Mouse (Mus musculus) cerebellum, adult 11 months (tissue): ENCODE results near the gene Lao1.
A peak's percentile ranks its signal among the peaks of the same experiment; 100 is the strongest.
"Not testable (repeated sequence)": the region's sequence is repeated elsewhere in the genome, so short reads cannot be mapped to it uniquely, and the experiment has no call there.

Source experiments
- DNase-seq: peaks from one replicate; pipeline ENCODE4 v3.0.0; 2022

The Lao1 gene

DNA sequence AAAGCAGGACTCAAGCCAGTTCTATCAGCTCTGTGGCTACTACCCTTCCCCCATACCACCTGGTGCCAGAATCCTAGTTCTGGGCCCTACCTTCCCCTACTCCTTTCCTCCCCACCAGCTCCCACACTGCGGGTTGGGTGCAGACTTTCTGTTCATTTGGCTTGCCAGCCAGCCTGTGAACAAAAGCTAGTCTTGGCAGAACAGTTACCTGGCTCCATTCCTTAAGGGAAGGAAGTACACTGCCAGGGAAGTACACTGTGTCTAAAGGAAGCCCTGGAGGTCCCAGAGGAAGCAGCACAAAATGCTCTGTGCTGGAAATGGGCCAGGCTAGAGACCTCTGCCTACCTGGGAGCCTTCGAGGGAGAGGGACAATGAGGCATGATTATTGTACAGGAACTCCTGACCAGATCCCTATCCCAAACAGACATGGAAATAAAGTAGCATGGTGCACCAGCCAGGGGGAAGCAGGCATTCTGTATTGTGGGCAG, at the start of gene Lao1:
Lao1 (plus strand) TSS at position 438 of the 488 bp plus-strand sequence.
- DNase-seq = no peak

DNA sequence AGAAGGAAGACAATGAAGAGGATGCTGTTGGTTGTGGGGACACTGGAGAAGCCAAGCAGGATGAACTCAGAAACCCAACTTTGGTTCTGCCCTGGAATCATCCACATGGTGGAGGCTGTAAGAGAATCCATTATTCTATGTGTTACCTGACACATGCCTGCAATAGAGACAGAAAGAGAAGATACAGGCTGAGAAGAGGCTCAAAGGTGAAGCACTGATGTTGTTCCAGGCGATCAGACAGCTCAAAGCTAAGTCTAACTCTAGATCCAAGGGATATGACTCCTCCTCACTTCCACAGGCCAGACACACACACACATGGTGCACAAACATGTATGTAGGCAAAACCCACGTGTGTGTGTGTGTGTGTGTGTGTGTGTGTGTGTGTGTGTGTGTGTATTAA, 44.0 kb upstream of the Lao1 start, which contains the start of gene Olfr1329:
Olfr1329 (minus strand) TSS at position 101 of the 400 bp plus-strand sequence.
- DNase-seq = not testable (repeated sequence)

DNA sequence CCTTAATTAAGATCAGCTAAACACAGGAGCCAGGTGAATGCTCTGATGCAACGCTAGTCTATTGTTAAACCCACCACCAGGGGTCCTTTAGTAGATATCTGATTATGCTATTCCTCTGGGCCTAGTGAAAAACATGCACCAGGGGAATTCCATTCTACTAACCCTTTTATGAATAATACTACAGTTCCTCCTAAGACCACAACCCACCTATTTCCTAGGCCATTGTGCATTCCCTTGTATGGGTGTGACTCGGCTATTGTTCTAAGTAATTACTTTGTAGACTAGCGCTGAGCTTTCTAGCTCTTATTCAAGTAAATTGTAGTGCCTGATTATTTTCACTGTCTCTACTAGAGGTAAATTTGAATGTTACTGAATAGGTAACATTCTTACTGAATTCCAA, 30.1 kb upstream of the Lao1 start:
- not testable (repeated sequence) for DNase-seq

- no peak for DNase-seq
Measured at GRCm38 (mm10) chr4:118938512-118938911, 22.9 kb upstream of the Lao1 start, which contains the start of gene Olfr1328. Gene Olfr1328, minus strand, starts transcription at chr4:118938612.

DNA sequence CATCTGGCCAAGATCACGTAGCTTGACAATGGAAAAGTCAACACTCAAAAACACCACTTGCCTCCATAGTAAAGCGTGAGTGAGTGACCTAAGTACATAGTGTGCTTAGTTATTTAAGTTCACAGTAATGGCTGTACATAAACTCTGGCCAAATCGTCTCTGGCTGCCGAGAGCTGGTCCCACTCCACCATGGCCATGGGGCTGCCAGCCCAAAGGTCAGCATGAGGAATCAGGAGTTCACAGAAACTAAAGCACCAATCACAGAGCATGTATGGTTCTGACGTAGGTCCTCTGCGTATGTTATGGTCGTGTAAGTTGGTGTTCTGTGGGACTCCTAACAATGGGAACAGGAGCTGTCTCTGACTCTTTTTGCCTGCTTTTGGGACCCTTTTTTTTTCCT, 2.6 kb upstream of the Lao1 start:
- DNase-seq = no peak

DNA sequence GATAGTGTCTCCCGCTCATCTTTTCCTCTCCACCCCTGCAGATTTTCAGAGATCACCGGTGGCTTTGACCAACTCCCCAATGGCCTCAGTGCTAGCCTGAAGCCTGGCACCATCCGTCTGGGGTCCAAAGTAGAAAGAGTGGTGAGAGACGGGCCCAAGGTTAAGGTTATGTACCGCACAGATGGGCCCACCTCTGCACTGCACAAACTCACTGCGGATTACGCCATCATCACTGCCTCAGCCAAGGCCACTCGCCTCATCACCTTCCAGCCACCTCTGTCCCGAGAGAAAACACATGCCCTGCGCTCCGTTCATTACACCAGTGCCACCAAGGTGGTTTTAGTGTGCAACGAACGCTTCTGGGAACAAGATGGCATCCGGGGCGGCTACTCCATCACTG, 6.3 kb downstream of the Lao1 start:
- no peak for DNase-seq

GRCm38 (mm10) chr4:118973281-118973680, 11.9 kb downstream of the Lao1 start:
- DNase-seq = no peak

- no peak for DNase-seq
Measured at GRCm38 (mm10) chr4:118985291-118985690, 23.9 kb downstream of the Lao1 start.

GRCm38 (mm10) chr4:118988535-118988934, 27.2 kb downstream of the Lao1 start:
- DNase-seq = no peak

- DNase-seq = no peak
Measured at GRCm38 (mm10) chr4:118989331-118989730, 28.0 kb downstream of the Lao1 start.

DNA sequence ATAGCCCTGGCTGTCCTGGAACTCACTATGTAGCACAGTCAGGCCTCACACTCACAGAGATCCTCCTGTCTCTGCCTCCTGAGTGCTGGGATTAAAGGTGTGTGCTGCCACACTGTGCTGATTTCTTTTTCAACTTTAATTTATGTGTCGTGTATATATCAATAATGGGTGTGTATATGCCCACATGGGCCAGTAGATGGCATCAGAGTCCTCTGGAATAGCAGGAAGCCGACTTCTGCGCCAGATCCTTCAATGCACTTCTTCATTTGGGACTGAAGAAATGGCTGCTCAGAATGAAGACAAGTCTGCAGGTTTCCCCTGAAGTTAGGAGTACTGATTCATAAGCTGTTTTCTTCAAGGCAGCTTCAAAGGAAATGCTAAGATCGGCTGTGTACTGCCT, 30.4 kb downstream of the Lao1 start:
- no peak for DNase-seq

- no peak for DNase-seq
Measured at GRCm38 (mm10) chr4:118997127-118997542, 35.8 kb downstream of the Lao1 start.

DNA sequence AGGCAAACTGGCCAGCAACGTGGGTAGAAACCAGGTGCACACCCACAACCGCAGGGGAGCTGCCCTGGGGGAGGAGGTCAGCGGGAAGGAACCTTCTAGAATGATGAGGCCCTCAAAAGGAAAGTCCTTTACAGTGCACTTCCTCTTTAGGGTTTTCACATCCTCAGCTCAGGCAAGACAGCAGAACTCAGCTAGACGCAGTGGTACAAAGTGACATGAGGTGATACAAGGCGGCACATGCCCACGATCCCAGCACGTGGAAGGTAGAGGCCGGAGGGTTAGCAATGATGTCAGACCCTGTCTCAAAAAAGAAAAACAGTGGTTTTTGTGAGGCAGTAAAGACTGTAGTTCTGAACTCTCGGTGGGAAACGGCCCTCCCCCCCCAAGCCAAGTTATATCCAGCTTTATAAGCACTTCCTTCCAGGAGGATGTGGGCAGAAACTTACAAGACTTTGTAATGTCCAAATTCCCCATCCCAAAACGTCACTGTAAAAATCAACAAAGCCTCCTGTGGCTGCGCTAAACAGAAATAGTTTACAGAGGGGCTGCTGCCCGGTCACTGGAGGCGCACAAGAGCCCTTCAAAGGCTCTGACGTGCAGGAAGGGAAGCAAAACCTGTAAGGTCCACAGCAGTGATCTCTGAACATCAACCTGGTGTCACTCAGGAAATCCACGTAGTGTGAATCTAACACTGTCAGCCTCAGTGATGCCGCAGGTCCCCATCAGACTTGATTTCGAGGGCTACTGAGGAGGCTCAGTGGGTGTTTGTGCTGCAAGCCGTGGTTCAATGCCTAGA, 38.5 kb downstream of the Lao1 start:
- DNase-seq = no peak

DNA sequence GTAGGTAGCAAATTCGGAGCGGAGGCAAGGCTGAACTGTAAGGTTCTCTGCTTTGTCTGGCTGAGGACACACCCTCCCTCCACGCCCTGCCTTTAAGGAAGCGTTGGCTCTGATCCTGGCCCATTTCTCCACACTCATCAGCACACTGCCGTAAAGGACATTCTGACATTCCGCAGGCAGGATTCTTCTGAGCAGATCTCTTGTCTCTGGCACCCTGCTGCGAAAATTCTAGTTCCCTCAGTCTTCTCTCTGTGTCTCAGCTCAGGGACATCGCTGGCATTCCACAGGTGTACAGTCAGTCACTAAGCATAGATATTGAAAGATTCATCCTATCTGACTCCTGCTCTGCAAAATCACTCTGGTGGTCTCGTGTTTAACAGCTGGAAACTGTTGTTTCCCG, 40.3 kb downstream of the Lao1 start:
- no peak for DNase-seq

- no peak for DNase-seq
Measured at GRCm38 (mm10) chr4:119002512-119002911, 41.1 kb downstream of the Lao1 start.

DNA sequence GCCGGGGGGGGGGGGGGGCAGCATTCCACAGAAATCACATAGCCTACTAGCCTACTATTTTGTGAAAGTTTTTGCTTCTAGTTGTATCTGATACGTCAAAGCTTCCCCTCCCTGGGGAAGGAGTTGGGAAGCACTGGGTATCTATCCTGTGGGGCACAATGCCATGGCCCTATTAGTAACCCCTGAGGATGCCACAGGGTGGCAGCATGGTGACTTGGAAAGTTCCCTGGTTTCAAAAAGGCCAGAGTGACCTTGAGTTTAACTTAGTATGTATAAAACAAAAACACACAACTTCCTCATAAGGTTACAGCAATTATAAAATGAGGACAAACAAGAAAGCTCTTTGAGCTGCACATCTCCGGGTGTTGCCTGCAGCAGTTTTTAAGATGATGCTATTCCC, 42.8 kb downstream of the Lao1 start:
- no peak for DNase-seq

DNA sequence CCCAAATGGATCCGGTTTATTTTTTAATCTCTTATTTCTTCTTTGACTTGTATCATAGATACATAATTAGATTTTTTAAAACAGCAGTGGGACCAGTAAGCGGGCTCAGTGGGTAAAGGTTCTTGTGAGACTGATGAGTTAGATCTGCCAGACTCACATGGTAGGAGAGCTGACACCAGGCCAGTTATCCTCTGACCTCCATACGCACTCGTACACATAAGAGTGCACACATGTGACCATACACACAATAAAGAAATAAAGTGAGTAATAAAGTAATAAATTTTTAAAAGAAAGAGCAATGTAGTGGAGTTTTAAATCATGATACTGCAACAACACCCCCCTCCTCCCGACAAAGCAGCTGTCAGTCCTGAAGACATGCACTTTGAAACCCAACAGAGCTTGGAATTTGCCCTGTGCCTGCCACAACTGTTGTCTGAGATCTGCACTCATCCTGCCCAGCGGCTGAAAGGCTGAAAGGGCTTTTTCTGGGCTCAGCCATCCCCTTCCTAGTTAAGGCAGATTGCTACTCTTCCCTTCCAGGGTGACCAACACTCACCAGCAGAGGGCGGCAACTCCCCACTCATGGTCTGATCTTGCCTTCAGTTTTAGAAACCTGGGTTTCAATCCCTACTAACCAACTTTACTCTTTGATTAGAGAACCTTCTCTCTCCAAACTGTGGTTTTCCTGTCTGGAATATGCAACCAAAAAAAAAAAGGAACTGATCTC, 43.4 kb downstream of the Lao1 start:
- peak; percentile 74 for DNase-seq

- no peak for DNase-seq
Measured at GRCm38 (mm10) chr4:119007602-119008001, 46.2 kb downstream of the Lao1 start.

GRCm38 (mm10) chr4:119008476-119008875, 47.1 kb downstream of the Lao1 start:
- DNase-seq = peak; percentile 41

GRCm38 (mm10) chr4:119009814-119010213, 48.4 kb downstream of the Lao1 start:
- DNase-seq = no peak

DNA sequence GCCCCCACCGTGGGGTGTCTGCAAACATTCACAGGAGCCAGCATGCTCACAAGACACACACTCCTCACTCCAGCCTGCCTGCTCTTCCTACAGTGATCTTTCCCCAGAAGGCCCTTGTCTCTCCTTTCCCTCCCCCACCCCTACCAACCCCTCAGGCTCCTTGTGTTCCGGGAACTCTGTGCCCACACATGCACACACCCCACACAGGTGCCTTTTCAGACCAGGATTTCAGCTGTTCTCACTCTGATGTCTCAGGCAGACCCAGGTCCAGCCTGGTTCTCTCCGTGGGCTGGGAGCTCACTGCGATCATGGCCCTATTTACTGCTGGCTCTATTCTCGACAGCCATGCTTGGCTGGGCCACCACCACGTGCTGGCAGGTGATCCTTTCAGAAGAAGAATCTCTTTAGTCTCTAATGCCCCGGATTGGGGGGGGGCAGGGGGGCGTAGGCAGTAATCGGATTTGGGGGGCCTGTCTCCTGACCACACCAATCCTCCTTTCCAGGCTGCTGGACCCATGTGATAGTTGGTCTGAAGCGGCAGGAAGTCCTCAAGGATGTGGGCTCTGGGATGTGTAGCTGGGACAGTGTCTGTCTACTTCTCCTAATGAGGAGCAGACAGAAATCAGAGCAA, 49.8 kb downstream of the Lao1 start:
- DNase-seq = no peak

GRCm38 (mm10) chr4:119013031-119013430, 51.7 kb downstream of the Lao1 start:
- no peak for DNase-seq

GRCm38 (mm10) chr4:119014997-119015396, 53.6 kb downstream of the Lao1 start:
- DNase-seq = no peak
